Mouse (Mus musculus) heart, embryonic 12.5 days (tissue): ENCODE measurements around the gene Olfr1012. TPM values are rescaled to one million over a fixed set of nuclear protein-coding genes. Genes with fewer than 3 reads are reported as not detected.

Experiments used
- polyA plus RNA-seq: library from polyadenylated mRNA; unstranded; fragments of >200 nt; fragmentation: Nextera tagmentation; extraction: Ambion mirVana; gene quantifications from 2 replicates; pipeline ENCODE4 v1.2.1, GENCODE M21; 2016

Olfr1012 gene
- polyA plus RNA-seq, 1 experiment from 2014 or later, result not detected

Other genes with a start within 250 kb of the Olfr1012 start
- not detected in 2 replicates for gene 4833423E24Rik, start 243.7 kb downstream of the Olfr1012 start, polyA plus RNA-seq
- gene Olfr996, start 183.6 kb downstream of the Olfr1012 start, polyA plus RNA-seq, result not detected in 2 replicates
- gene Olfr998, start 173.8 kb downstream of the Olfr1012 start, polyA plus RNA-seq, result not detected in 2 replicates
- not detected in 2 replicates for gene Olfr1000, start 150.9 kb downstream of the Olfr1012 start, polyA plus RNA-seq
- gene Olfr1002, start 112.1 kb downstream of the Olfr1012 start, polyA plus RNA-seq, result not detected in 2 replicates
- gene Olfr154, start 98.3 kb downstream of the Olfr1012 start, polyA plus RNA-seq, result not detected in 2 replicates
- gene Olfr1006, start 84.0 kb downstream of the Olfr1012 start, polyA plus RNA-seq, result not detected in 2 replicates
- gene Olfr1008, start 73.3 kb downstream of the Olfr1012 start, polyA plus RNA-seq, result not detected in 2 replicates
- gene Olfr1009, start 47.3 kb downstream of the Olfr1012 start, polyA plus RNA-seq, result not detected in 2 replicates
- gene Olfr1013, start 4.3 kb upstream of the Olfr1012 start, polyA plus RNA-seq, result not detected in 2 replicates
- gene Olfr1014, start 9.9 kb upstream of the Olfr1012 start, polyA plus RNA-seq, result not detected in 2 replicates
- gene Olfr1015, start 19.3 kb upstream of the Olfr1012 start, polyA plus RNA-seq, result not detected in 2 replicates
- not detected in 2 replicates for gene Olfr1016, start 39.8 kb upstream of the Olfr1012 start, polyA plus RNA-seq
- gene Olfr1018, start 55.7 kb upstream of the Olfr1012 start, polyA plus RNA-seq, result not detected in 2 replicates
- not detected in 2 replicates for gene Olfr1019, start 82.7 kb upstream of the Olfr1012 start, polyA plus RNA-seq
- gene Olfr1020, start 84.3 kb upstream of the Olfr1012 start, polyA plus RNA-seq, result not detected in 2 replicates
- gene Olfr1022, start 105.8 kb upstream of the Olfr1012 start, polyA plus RNA-seq, result not detected in 2 replicates
- gene Olfr1023, start 122.9 kb upstream of the Olfr1012 start, polyA plus RNA-seq, result not detected in 2 replicates
- not detected in 2 replicates for gene Olfr1024, start 142.3 kb upstream of the Olfr1012 start, polyA plus RNA-seq
- not detected in 2 replicates for gene Olfr1025-ps1, start 152.4 kb upstream of the Olfr1012 start, polyA plus RNA-seq
- gene Olfr1026, start 158.8 kb upstream of the Olfr1012 start, polyA plus RNA-seq, result not detected in 2 replicates
- not detected in 2 replicates for gene Olfr1028, start 187.7 kb upstream of the Olfr1012 start, polyA plus RNA-seq
- gene Olfr1029, start 211.1 kb upstream of the Olfr1012 start, polyA plus RNA-seq, result not detected in 2 replicates
- gene Olfr1030, start 216.5 kb upstream of the Olfr1012 start, polyA plus RNA-seq, result not detected in 2 replicates
- not detected in 2 replicates for gene Olfr1031, start 227.5 kb upstream of the Olfr1012 start, polyA plus RNA-seq
- gene Olfr1032, start 242.8 kb upstream of the Olfr1012 start, polyA plus RNA-seq, result not detected in 2 replicates